Mouse (Mus musculus) hindbrain, embryonic 12.5 days (tissue): Measurements from ENCODE around the gene Ano8. TPM values are rescaled to one million over a fixed set of nuclear protein-coding genes. Genes with fewer than 3 reads are reported as not detected.

Source experiments
- ATAC-seq: fragments of 200-750 bp; cut with Nextera tagmentation; 2 replicates; pipeline ENCODE4 v1.8.0; 2017; ENCODE audit warnings: moderate TSS enrichment; ENCODE audit not compliant: low FRiP score
- H3K27ac ChIP-seq: fragments of 300-500 bp; sonication (generic); 2 replicates; pipeline ENCODE4 v1.5.1; 2016; ENCODE audit warnings: mild to moderate bottlenecking
- H3K27me3 ChIP-seq: fragments of 300-500 bp; sonication (generic); 2 replicates; pipeline ENCODE4 v1.6.1; 2016; ENCODE audit warnings: mild to moderate bottlenecking
- H3K36me3 ChIP-seq: fragments of 300-500 bp; sonication (generic); 2 replicates; pipeline ENCODE4 v1.6.1; 2016; ENCODE audit warnings: mild to moderate bottlenecking
- H3K4me1 ChIP-seq: fragments of 300-500 bp; sonication (generic); 2 replicates; pipeline ENCODE4 v1.6.1; 2016
- H3K4me2 ChIP-seq: fragments of 300-500 bp; sonication (generic); replicated peaks from 2 replicates; pipeline ENCODE4 v1.6.1; 2016; ENCODE audit warnings: mild to moderate bottlenecking
- H3K4me3 ChIP-seq: fragments of 300-500 bp; sonication (generic); 2 replicates; pipeline ENCODE4 v1.5.1; 2016; ENCODE audit warnings: mild to moderate bottlenecking
- H3K9ac ChIP-seq: fragments of 300-500 bp; sonication (generic); 2 replicates; pipeline ENCODE4 v1.6.1; 2016; ENCODE audit warnings: mild to moderate bottlenecking, moderate library complexity
- H3K9me3 ChIP-seq: fragments of 300-500 bp; sonication (generic); replicated peaks from 2 replicates; pipeline ENCODE4 v1.6.1; 2016; ENCODE audit warnings: mild to moderate bottlenecking
- WGBS: fragments of 180-500 bp; shearing (Covaris S2); methylation state at CpG from one replicate; pipeline ENCODE4 v1.1.7; 2016; 5-methylcytosine and 5-hydroxymethylcytosine counted together
- polyA plus RNA-seq: library from polyadenylated mRNA; unstranded; fragments of >200 nt; fragmentation: Nextera tagmentation; extraction: Ambion mirVana; gene quantifications from 2 replicates; pipeline ENCODE4 v1.2.1, GENCODE M21; 2016

Gene Ano8
- polyA plus RNA-seq, 1 experiment from 2014 or later, result 18.0 TPM

DNA sequence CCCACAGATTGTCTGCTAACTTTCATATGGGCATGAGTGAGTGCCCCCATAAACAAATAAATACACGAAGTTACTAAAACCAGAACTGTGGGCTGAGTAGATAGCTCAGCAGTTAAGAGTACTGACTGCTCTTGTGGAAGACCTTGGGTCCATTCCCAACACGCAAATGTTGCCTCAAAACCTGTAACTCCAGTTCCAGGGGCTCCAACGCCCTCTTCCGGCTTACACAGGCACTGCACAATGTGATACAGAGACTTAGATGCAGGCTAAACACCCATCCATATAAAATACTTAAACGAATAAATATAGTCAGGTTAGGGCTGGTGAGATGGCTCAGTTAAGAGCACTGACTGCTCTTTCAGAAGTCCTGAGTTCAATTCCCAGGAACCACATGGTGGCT lies 29.3 kb upstream of the Ano8 start:
- H3K36me3 ChIP-seq, result no peaks in the 10 kb centered on the region
- H3K27ac ChIP-seq, result no peak overlapping the region
- H3K27me3 ChIP-seq, result peaks cover 15% of the 10 kb centered on the region; the same call in 1 of the 2 replicates
- no peak overlapping the region for H3K4me3 ChIP-seq
- no peaks in the 10 kb centered on the region for H3K9me3 ChIP-seq
- H3K9ac ChIP-seq, result no peak overlapping the region
- ATAC-seq, result no peak
- 67% methylated on average over 5 of the region's 5 CpGs for WGBS
- no peak overlapping the region for H3K4me2 ChIP-seq
- H3K4me1 ChIP-seq, result peaks cover 9% of the 10 kb centered on the region

DNA sequence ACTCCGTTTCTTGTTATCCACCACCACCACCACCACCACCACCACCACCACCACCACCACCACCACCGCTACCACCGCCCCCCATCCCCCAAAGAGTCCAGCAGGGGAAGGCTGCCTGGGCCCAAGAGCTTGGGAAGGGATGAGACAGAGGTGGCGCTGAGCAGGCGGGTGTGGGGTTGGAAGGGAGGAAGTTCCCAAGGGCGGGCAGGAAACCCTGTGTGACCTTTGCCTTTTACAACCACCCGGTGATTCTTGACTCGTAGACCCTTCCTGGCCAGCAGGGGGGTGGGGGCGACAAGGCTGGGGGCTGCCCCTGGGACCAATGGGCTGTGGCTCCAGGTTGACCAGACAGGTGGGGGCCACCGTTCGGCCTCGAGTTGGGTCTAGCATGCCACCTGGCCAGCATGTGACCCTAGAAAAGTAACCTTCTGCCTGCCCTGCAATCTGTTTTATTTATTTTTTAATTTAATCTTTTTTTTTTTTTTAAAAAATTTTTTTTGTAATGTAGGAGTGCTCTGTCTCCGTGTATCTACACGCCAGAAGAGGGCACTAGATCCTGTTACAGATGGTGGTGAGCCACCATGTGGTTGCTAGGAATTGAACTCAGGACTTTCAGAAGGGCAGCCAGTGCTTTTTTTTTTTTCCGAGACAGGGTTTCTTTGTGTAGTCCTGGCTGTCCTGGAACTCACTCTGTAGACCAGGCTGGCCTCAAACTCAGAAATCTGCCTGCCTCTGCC lies 27.4 kb upstream of the Ano8 start:
- no peaks in the 10 kb centered on the region for H3K9me3 ChIP-seq
- peaks cover 32% of the 10 kb centered on the region for H3K27me3 ChIP-seq
- H3K36me3 ChIP-seq, result no peaks in the 10 kb centered on the region
- H3K27ac ChIP-seq, result no peak overlapping the region
- H3K4me3 ChIP-seq, result no peak overlapping the region
- ATAC-seq, result no peak
- WGBS, result 64% methylated on average over 14 of the region's 15 CpGs
- no peak overlapping the region for H3K9ac ChIP-seq
- H3K4me1 ChIP-seq, result peaks cover 9% of the 10 kb centered on the region
- no peak overlapping the region for H3K4me2 ChIP-seq

DNA sequence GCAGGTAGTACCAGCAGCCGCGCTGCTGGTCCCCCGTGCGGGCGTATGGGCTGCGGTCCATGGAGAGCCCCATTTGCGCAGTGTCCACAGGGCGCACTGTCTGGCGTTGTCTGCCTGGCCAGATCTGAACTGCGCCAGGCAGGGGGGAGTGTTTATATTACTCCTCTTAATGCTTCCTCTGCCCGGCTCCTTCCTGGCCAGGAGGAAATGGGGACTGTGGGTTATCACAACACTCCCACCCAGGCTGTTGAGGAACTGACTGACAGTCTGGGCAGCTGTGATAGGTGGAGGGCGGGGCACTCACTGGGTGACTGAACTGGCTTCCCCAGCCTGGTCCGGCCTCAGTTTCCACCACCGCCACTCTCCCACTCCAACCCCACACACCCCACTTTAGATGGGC lies 25.9 kb upstream of the Ano8 start, which contains the start of gene Plvap:
Gene Plvap (minus strand): TSS at position 109 of the 400 bp plus-strand sequence.
- Histone ChIP-seq H3K36me3 (no peaks in the 10 kb centered on the region), H3K4me2 (no peak within 1 kb of the TSS), H3K9ac (no peak within 1 kb of the TSS), H3K4me3 (no peak within 1 kb of the TSS), H3K4me1 (peaks cover 8% of the 10 kb centered on the region), H3K9me3 (no peaks in the 10 kb centered on the region), H3K27ac (no peak within 1 kb of the TSS), H3K27me3 (peaks cover 48% of the 10 kb centered on the region)
- 59% methylated on average over 14 of the region's 14 CpGs for WGBS
- ATAC-seq, result no peak

- Histone ChIP-seq H3K9ac (no peak overlapping the region), H3K36me3 (no peaks in the 10 kb centered on the region), H3K4me3 (no peak overlapping the region), H3K4me2 (no peak overlapping the region), H3K27ac (no peak overlapping the region), H3K27me3 (peaks cover 64% of the 10 kb centered on the region), H3K9me3 (no peaks in the 10 kb centered on the region), H3K4me1 (peaks cover 7% of the 10 kb centered on the region; the same call in 1 of the 2 replicates)
- 60% methylated on average over 2 of the region's 2 CpGs for WGBS
- ATAC-seq, result no peak
Measured at GRCm38 (mm10) chr8:71509316-71509715, 23.6 kb upstream of the Ano8 start.

GRCm38 (mm10) chr8:71507589-71508104 lies 21.9 kb upstream of the Ano8 start:
- peak overlapping the region; percentile 28; the same call in 1 of the 2 replicates for H3K9ac ChIP-seq
- WGBS, result under 1% methylated on average over 61 of the region's 61 CpGs

GRCm38 (mm10) chr8:71505979-71506378 lies 20.2 kb upstream of the Ano8 start:
- H3K27me3 ChIP-seq, result peaks cover 55% of the 10 kb centered on the region
- H3K36me3 ChIP-seq, result no peaks in the 10 kb centered on the region
- no peak overlapping the region for H3K27ac ChIP-seq
- H3K4me3 ChIP-seq, result no peak overlapping the region
- H3K9me3 ChIP-seq, result no peaks in the 10 kb centered on the region
- H3K4me2 ChIP-seq, result no peak overlapping the region
- no peak for ATAC-seq
- H3K4me1 ChIP-seq, result peaks cover 7% of the 10 kb centered on the region; the same call in 1 of the 2 replicates
- 86% methylated on average over 4 of the region's 4 CpGs for WGBS
- H3K9ac ChIP-seq, result no peak overlapping the region

More at GRCm38 (mm10) chr8:71507589-71508104, 21.9 kb upstream of the Ano8 start:
- ATAC-seq, result peak; percentile 80
- Histone ChIP-seq H3K4me3 (peak overlapping the region; percentile 36), H3K4me1 (peaks cover 7% of the 10 kb centered on the region; the same call in 1 of the 2 replicates), H3K36me3 (no peaks in the 10 kb centered on the region), H3K9me3 (no peaks in the 10 kb centered on the region), H3K27me3 (peaks cover 64% of the 10 kb centered on the region), H3K4me2 (peak overlapping the region; percentile 59), H3K27ac (no peak overlapping the region)

DNA sequence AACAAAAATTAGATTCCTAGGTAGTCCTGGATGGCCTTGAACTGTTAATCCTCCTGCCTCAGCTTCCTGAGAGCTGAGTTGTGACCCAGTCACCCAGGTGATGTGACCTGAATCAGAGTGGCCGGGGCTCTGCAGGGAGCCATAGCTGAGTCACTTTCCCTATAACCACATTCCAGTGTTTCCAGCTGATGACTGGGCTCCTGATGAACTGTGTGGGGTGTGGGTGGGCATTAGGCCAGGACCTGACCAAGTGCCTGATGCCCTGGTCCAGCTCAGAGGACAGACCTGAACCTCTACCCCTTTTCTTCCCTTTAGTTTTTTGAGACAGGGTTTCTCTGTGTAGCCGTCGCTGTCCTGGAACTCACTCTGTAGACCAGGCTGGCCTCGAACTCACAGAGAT lies 19.6 kb upstream of the Ano8 start:
- no peaks in the 10 kb centered on the region for H3K36me3 ChIP-seq
- H3K4me2 ChIP-seq, result no peak overlapping the region
- peaks cover 7% of the 10 kb centered on the region; the same call in 1 of the 2 replicates for H3K4me1 ChIP-seq
- no peaks in the 10 kb centered on the region for H3K9me3 ChIP-seq
- 95% methylated on average over 4 of the region's 4 CpGs for WGBS
- ATAC-seq, result no peak
- no peak overlapping the region for H3K9ac ChIP-seq
- H3K27me3 ChIP-seq, result peaks cover 52% of the 10 kb centered on the region
- H3K4me3 ChIP-seq, result no peak overlapping the region
- H3K27ac ChIP-seq, result no peak overlapping the region

DNA sequence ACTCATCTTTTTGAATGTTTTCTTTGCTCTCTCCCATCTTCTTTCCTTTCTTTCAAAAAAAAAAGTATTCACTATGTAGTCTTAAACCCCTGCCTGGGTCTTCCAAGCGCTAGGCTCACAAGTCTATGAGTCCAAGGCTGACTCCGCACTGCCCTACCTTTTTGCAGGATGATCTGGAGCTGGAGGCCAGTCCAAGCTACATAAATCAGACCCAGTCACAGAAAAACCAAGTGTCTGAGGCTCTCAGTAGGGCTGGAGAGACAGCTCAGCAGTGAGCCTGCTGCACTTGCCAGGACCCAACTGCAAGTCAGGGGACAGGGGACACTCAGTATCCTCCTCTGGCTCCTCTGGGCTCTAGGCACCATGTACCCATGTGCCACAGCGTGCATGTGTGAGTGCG lies 18.6 kb upstream of the Ano8 start:
- Histone ChIP-seq H3K27ac (no peak overlapping the region), H3K9ac (no peak overlapping the region), H3K4me2 (no peak overlapping the region), H3K27me3 (peaks cover 42% of the 10 kb centered on the region), H3K4me3 (no peak overlapping the region), H3K36me3 (no peaks in the 10 kb centered on the region), H3K4me1 (peaks cover 7% of the 10 kb centered on the region; the same call in 1 of the 2 replicates), H3K9me3 (no peaks in the 10 kb centered on the region)
- WGBS, result 86% methylated on average over 4 of the region's 4 CpGs
- no peak for ATAC-seq

DNA sequence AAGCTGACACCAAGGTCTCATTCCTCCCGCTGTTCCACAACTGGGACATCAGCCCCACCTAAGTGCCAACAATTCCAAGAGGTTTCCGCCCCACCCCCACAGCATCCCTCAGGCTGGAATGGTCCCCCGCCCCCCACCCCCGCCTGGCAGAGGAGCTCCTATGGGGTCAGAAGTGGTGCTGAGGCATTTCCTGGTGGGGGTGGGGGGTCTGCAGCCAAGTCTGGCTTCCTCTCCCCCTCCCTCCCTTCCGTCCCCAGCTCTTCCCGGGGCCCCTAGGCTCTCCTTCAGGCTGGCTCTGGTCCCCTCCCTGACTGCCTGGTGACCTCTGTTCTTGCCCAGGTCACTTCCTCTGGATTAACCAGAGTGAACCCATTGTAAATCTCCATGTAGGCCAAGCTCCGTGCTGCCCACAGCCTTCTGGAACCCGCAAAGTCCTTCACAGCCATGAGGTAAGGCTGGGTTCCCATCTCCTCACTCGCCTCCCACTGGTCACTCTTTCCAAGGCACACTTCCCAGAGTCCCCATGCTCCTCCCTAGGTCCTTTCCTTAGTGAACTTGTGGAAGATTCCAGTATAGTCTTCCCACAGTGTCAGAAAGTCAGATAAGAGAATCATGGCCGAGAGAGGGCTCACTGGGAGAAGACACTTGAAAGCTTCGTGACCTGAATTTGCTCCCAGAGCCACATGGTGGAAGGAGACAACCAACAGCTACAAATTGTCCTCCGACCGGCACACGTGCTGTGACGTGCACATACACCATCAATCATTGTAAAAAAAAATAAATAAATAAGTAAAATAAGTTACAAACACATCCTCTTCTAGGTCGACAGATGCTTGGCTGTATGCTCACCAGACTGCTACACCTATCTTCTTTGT lies 13.3 kb upstream of the Ano8 start:
- no peak for ATAC-seq
- Histone ChIP-seq H3K9ac (no peak overlapping the region), H3K9me3 (no peaks in the 10 kb centered on the region), H3K36me3 (peaks cover 2% of the 10 kb centered on the region; the same call in 1 of the 2 replicates), H3K4me2 (no peak overlapping the region), H3K4me3 (no peak overlapping the region), H3K27ac (no peak overlapping the region), H3K4me1 (peaks cover 26% of the 10 kb centered on the region), H3K27me3 (no peaks in the 10 kb centered on the region)
- 38% methylated on average over 16 of the region's 16 CpGs for WGBS

GRCm38 (mm10) chr8:71497881-71498501 lies 12.2 kb upstream of the Ano8 start:
- WGBS, result 30% methylated on average over 12 of the region's 15 CpGs
- H3K27me3 ChIP-seq, result no peaks in the 10 kb centered on the region
- peaks cover 8% of the 10 kb centered on the region for H3K36me3 ChIP-seq
- H3K4me3 ChIP-seq, result no peak overlapping the region
- ATAC-seq, result no peak
- no peaks in the 10 kb centered on the region for H3K9me3 ChIP-seq
- H3K4me1 ChIP-seq, result peaks cover 26% of the 10 kb centered on the region
- H3K27ac ChIP-seq, result no peak overlapping the region
- 0 out of 2 replicates have a peak overlapping the region, but pooled peaks have one; percentile 24 for H3K9ac ChIP-seq
- no peak overlapping the region for H3K4me2 ChIP-seq

DNA sequence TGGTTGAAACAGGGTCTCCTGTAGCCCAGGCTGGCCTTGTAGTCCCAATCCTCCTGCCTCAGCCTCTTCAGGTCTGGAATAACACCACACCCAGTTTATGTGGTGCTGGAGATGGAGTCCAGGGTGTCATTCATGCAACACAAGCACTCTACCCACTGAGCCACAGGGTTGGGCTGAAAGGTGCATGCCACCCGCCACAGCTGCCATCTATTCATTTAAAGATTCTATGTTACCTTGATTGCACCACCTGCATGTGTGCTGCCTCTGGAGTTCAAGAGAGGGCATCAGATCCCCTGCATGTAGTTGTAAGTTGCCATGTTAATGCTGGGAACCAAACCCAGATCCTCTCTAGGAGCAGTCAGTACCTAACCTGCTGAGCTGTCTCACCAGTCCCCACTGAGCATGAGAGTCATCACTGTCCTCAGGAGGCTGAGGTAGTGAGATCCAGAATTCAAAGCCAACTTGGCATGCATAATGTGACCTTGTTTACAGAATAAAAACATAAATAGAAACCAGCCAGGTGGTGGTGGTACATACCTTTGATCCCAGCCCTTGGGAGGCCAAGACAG lies 11.4 kb upstream of the Ano8 start:
- H3K9ac ChIP-seq, result no peak overlapping the region
- no peak overlapping the region for H3K27ac ChIP-seq
- H3K9me3 ChIP-seq, result no peaks in the 10 kb centered on the region
- H3K4me2 ChIP-seq, result no peak overlapping the region
- H3K36me3 ChIP-seq, result peaks cover 17% of the 10 kb centered on the region
- no peaks in the 10 kb centered on the region for H3K27me3 ChIP-seq
- WGBS, result 88% methylated on average over 1 of the region's 1 CpGs
- H3K4me1 ChIP-seq, result peaks cover 26% of the 10 kb centered on the region
- H3K4me3 ChIP-seq, result no peak overlapping the region
- no peak for ATAC-seq
